Mouse (Mus musculus) layer of hippocampus, adult 2 months (tissue): ENCODE results near the gene Ptpn4. TPM values are rescaled to one million over a fixed set of nuclear protein-coding genes. Genes with fewer than 3 reads are reported as not detected.
A peak's percentile ranks its signal among the peaks of the same experiment; 100 is the strongest.

Experiments
- DNase-seq, 2 experiments: peaks; one replicate each; pipeline ENCODE4 v3.0.0; 2022; ENCODE audit warnings: low spot score in 2 of 2
- H3K27ac ChIP-seq: fragments of 200-600 bp; 2 replicates; pipeline ENCODE4 v1.8.1; 2022
- H3K4me3 ChIP-seq: fragments of 200-600 bp; 2 replicates; pipeline ENCODE4 v1.8.1; 2022; ENCODE audit warnings: mild to moderate bottlenecking
- CTCF ChIP-seq: fragments of 200-600 bp; conservative IDR thresholded peaks from 2 replicates; pipeline ENCODE4 v1.8.1; 2022; ENCODE audit warnings: antibody characterized with exemption, mild to moderate bottlenecking, moderate library complexity
- long read RNA-seq, 2 experiments: library from polyadenylated mRNA; stranded (forward); transcript quantifications; one replicate each; pipeline ENCODE4 v2.0.0; 2021; ENCODE audit warnings: borderline mapping rate in 2 of 2
- total RNA-seq, 2 experiments: library from RNA; stranded (reverse); gene quantifications; 2 replicates each; pipeline ENCODE4 v1.2.3; 2021

Ptpn4 gene
- 10 to 100 TPM; 63.8 to 68.6 TPM for total RNA-seq
- long read RNA-seq, experiment 1, full-length matches to known transcripts: 2 of 9 reads
- long read RNA-seq, experiment 1, partial matches to known transcripts: 2 of 9 reads
- long read RNA-seq, experiment 1, other reads (novel, unspliced or antisense): 5 of 9 reads
- long read RNA-seq, experiment 2, full-length matches to known transcripts: 1 of 9 reads
- long read RNA-seq, experiment 2, partial matches to known transcripts: 1 of 9 reads
- long read RNA-seq, experiment 2, other reads (novel, unspliced or antisense): 7 of 9 reads

DNA sequence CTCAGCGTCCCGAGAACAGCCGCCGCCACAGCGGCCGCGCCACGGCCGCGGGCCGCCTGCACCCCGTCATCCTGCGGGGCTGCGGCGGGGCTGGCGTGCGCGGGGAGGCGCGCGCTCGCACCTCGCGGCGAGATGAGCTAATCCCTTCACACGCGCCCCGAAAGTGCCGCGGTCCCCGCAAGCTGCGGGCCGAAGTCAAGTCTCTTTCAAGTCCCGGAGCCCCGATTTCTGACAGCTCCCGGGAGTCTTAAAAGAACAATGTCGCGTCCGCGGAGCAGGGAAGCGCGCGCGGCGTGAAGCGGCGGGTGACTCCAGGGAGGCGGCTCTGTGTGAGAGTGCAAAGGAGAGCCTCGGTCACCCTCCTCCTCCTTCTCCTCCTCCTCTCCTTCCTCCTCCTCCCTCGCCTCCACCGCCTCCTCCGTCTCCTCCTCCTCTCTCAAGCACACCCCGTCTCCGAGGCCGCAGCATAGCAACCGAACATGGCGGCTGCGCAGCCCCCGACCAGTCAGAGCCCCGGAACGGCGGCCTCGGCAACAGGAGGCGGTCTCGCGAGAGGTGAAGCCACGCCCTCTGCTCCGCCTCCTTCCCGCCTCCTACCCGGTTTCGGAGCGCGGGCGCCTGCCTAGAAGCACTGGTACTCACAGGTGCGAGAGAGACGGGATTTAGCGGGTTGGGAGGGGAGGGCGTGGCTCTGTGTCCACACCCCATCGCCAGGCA is at the start of gene Ptpn4:
Ptpn4 (minus strand) TSS at position 579 of the 717 bp plus-strand sequence.
- H3K27ac ChIP-seq: peak within 1 kb of the TSS; percentile 95
- no peak for TF ChIP-seq CTCF
- peak within 1 kb of the TSS; percentile 57 for H3K4me3 ChIP-seq
- peak; percentile 98 for DNase-seq

- TF ChIP-seq CTCF: no peak
- H3K4me3 ChIP-seq: peak overlapping the region; percentile 10; the same call in 1 of the 2 replicates
- DNase-seq: no peak
- H3K27ac ChIP-seq: peak overlapping the region; percentile 36; the same call in 1 of the 2 replicates
Observed at GRCm38 (mm10) chr1:119886320-119886719, 48.9 kb upstream of the Ptpn4 start.

DNA sequence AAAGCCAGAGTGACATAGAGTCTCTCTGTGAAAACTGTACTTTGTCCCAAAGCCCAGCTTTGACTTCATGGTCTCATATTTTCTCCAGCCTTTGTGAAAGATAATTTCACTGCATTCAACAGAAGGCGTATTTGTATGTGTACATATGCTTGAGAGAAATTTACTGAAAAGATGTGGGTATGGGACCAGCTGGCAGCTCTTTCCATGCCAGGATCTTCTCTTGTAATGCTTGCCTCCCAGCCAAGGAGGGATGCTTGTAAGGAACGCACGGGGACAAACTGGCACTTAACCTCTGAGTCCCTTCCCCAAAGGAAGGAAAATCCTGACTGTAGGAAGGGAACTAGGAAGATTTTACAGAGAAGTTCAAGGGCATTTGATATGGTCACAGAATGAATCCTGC is 46.9 kb upstream of the Ptpn4 start:
- peak; percentile 32 to 65 for DNase-seq
- Histone ChIP-seq H3K27ac (no peak overlapping the region), H3K4me3 (no peak overlapping the region)
- no peak for TF ChIP-seq CTCF

DNA sequence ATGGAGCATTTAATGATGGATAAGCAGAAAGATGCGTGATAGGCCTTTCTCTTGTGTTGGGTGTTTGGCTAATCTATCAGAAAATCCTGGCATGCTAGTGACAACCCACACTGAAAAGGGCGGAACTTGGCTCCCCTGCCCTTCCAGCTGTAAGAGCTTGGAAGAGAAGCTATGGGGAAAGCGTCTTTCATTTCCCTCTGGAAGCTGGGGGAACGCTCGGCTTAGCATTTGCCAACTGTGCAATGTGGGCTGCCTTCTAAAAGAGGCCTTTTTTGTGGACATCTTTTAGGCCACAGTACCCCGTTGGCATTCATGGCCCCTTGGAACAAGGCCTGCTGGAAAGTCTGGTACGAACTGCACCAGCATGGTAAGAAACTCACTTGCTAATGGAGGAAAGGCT is 41.5 kb upstream of the Ptpn4 start:
- Histone ChIP-seq H3K27ac (peak overlapping the region; percentile 84), H3K4me3 (no peak overlapping the region)
- TF ChIP-seq CTCF: no peak
- DNase-seq: peak; percentile 68 to 87

DNA sequence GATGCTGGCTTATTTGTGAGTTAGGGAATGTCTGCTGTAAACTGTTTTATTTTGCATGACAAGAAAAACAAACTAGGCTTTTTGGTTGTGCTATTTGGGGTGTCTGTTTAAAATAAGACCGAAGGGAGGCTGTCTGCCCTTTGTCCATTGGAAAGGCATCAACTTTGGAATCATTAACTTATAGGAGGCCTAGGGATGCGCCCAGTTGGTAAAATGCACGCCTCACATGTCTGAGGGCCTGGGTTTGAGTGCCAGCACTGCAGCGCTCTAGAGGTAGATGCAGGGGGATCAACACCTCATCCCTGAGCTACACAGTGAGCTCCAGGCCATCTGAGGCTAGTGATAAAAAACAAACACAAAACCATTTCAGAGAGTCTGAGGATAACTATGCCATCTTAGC is 40.1 kb upstream of the Ptpn4 start:
- TF ChIP-seq CTCF: no peak
- H3K4me3 ChIP-seq: no peak overlapping the region
- DNase-seq: no peak
- no peak overlapping the region for H3K27ac ChIP-seq

DNA sequence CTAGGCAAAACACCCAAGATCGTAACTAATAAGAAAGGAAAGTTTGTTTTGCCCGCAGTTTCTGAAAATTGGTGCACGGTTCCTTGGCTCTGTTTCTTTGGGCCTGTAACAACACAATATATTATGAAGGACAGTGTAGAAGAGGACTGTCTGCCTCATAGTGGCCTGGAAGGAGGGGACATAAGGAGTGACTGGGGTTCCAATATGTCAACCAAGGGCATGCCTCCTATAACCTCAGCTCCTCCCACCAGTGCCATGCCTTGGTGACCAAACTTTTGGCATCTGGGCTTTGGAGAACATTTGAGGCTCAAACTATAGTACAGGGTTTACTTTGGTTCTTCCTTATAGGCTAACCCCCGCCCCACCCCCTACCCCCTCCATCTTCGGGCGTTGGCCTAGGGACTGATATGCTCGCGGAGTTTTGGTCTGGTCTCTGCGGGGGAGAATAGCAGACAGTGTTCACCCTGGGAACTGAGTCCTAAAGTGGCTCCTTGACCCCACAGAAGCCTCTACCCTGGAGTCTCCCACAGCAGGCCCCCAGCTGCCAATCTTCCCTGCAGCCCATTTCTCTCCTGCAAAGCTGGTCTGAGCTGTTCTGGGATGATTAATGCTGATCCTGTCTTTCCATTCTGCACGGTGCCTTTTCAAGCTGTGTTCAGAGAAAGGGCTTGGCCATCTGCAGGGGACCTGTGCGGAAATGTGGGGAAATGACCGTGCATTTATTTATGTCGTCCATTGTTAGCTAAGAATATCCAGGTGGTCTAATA is 31.2 kb upstream of the Ptpn4 start:
- no peak for TF ChIP-seq CTCF
- no peak overlapping the region for H3K27ac ChIP-seq
- H3K4me3 ChIP-seq: no peak overlapping the region
- DNase-seq: no peak

GRCm38 (mm10) chr1:119867300-119867699 is 29.9 kb upstream of the Ptpn4 start:
- DNase-seq: no peak
- TF ChIP-seq CTCF: no peak
- Histone ChIP-seq H3K27ac (no peak overlapping the region), H3K4me3 (no peak overlapping the region)

GRCm38 (mm10) chr1:119865311-119865710 is 27.9 kb upstream of the Ptpn4 start:
- DNase-seq: no peak
- TF ChIP-seq CTCF: no peak
- no peak overlapping the region for H3K4me3 ChIP-seq
- H3K27ac ChIP-seq: no peak overlapping the region

DNA sequence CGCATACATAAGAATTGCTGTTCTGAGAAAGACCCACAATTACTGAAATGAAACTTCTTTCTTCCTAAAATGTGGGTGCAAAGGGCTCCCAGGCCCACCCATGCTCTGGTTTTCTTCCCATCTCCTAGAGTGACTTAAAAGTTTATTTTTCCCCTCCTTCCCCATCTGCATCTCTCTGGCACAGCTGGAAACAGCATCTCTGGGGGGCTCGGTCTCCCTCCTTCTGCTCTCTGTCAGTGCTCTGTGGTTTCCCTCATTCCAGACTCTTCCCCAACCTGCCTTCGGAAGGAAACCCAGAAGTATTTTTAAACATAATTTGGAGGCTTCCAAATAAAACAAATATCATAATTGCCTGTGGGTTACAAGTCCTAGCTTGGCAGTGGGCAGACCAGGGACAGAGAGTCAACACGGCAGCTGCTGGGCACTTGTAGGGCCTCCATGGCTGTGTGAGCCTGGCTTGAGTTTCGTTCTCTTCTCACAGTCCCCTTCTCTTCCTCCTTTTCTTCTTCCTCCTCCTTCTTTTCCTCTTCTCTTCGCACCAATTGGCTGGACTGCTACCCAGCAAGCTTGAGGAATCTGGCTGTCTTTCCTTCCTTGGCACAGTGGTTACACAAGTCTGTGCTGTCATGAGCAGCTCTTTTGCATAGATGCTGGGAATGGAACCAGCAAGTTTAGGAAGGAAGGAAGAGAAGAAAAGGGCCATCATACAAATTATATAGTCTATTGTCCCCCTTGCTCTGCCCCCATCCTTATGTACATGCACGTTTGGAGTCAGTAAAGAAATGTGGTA is 26.3 kb upstream of the Ptpn4 start:
- no peak overlapping the region for H3K27ac ChIP-seq
- peak in 1 of 2 experiments; percentile 40 for DNase-seq
- TF ChIP-seq CTCF: no peak
- H3K4me3 ChIP-seq: no peak overlapping the region

DNA sequence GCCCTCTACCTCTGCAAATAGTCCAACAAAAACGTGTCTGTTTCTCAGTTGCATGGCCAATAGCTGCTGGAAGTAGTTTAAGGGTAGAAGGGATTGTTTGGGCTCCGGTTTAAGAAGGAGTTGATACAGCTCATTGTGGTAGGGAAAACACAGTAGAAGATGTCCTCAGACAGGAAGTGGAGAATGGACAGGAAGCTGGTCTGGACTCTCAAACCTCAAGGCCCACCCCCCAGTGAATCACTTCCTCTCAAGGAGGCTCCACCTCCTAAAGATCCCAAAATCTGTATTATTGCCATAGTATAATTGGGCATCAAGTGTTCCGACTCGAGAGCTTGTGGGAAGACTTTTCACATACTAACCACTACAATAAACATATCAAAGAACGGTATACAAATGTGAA is 22.2 kb upstream of the Ptpn4 start:
- H3K4me3 ChIP-seq: no peak overlapping the region
- TF ChIP-seq CTCF: no peak
- H3K27ac ChIP-seq: no peak overlapping the region
- no peak for DNase-seq

- Histone ChIP-seq H3K4me3 (no peak overlapping the region), H3K27ac (no peak overlapping the region)
- no peak for DNase-seq
- TF ChIP-seq CTCF: no peak
Observed at GRCm38 (mm10) chr1:119852980-119853379, 15.6 kb upstream of the Ptpn4 start.

- DNase-seq: no peak
- TF ChIP-seq CTCF: no peak
- H3K4me3 ChIP-seq: no peak overlapping the region
Observed at GRCm38 (mm10) chr1:119852339-119852738, 14.9 kb upstream of the Ptpn4 start.

More at GRCm38 (mm10) chr1:119852339-119852738, 14.9 kb upstream of the Ptpn4 start:
- H3K27ac ChIP-seq: no peak overlapping the region
